Mouse (Mus musculus): Measurements from ENCODE around the gene Cln6.

The Cln6 gene

GRCm38 (mm10) chr9:62894486-62894885 lies 55.9 kb downstream of the Cln6 start:
- DNase-seq (ENCODE audit: low read depth, low spot score): no peak

All from ZHBTc4 (cell line).